ENCODE assay signal across 29 mouse cellular contexts in genomic region chr8:31627708-31628107, GRCm38 (mm10).
A peak's percentile ranks its signal among the peaks of the same experiment; 100 is the strongest.
DNase-seq lines count a peak whose midpoint lies in the region; ATAC-seq and TF ChIP-seq lines count a peak whose summit lies in the region.
"Had no signal": no experiment of that assay in that cellular context is flagged by ENCODE, and none has a peak within 500 bp of the region (broad histone marks: within the 10 kb centered on the region; RNA-seq: fewer than 3 reads in every experiment).

No protein-coding gene starts in this region.

- TF ChIP-seq POLR2A in heart, adult 2 months (IDR thresholded peaks at IDR 0.05; ENCODE audit: insufficient read depth, low read depth, low read length), result no peak

- H3K9me3 ChIP-seq in hindbrain, embryonic 11.5 days (ENCODE audit: control insufficient read depth, low read length), result no peaks in the 10 kb centered on the region
- no peaks in the 10 kb centered on the region for H3K9me3 ChIP-seq in hindbrain, embryonic 16.5 days (ENCODE audit: control insufficient read depth, low read length)
- H3K9me3 ChIP-seq in liver, postnatal 0 days (ENCODE audit: low read length), result no peaks in the 10 kb centered on the region
- H3K9me3 ChIP-seq: forebrain, embryonic 10.5 days; forebrain, embryonic 15.5 days; hindbrain, embryonic 15.5 days; intestine, embryonic 15.5 days; limb, embryonic 10.5 days; limb, embryonic 15.5 days; liver, embryonic 13.5 days; neural tube, embryonic 12.5 days had no signal

- no peak overlapping the region for H3K27ac ChIP-seq in hindbrain, embryonic 11.5 days (ENCODE audit: low read depth, low read length)
- H3K27ac ChIP-seq in hindbrain, embryonic 16.5 days (ENCODE audit: low read depth, low read length), result no peak overlapping the region
- H3K27ac ChIP-seq in liver, postnatal 0 days (ENCODE audit: low read depth), result no peak overlapping the region
- no peak overlapping the region for H3K27ac ChIP-seq in heart, adult 2 months
- H3K27ac ChIP-seq: forebrain, embryonic 10.5 days; forebrain, embryonic 15.5 days; gastrocnemius, adult 2 months; hindbrain, embryonic 15.5 days; intestine, embryonic 15.5 days; kidney, postnatal 0 days; limb, embryonic 10.5 days; limb, embryonic 15.5 days; liver, embryonic 13.5 days; macrophage; neural tube, embryonic 12.5 days had no signal

- no peak for TF ChIP-seq CTCF in liver, postnatal 0 days (IDR thresholded peaks at IDR 0.05; ENCODE audit: low read depth)
- TF ChIP-seq CTCF in heart, adult 2 months (IDR thresholded peaks at IDR 0.05), result no peak

- no peak overlapping the region for H3K4me2 ChIP-seq in hindbrain, embryonic 11.5 days (replicated peaks; ENCODE audit: low read depth, low read length)
- H3K4me2 ChIP-seq in hindbrain, embryonic 16.5 days (ENCODE audit: low read length), result no peak overlapping the region
- no peak overlapping the region for H3K4me2 ChIP-seq in liver, postnatal 0 days (ENCODE audit: low read depth, low read length)
- H3K4me2 ChIP-seq: forebrain, embryonic 15.5 days; hindbrain, embryonic 15.5 days; intestine, embryonic 15.5 days; limb, embryonic 15.5 days; liver, embryonic 13.5 days; neural tube, embryonic 12.5 days had no signal

- H3K4me3 ChIP-seq in hindbrain, embryonic 11.5 days (ENCODE audit: low read depth, low read length), result no peak overlapping the region
- no peak overlapping the region for H3K4me3 ChIP-seq in hindbrain, embryonic 16.5 days (ENCODE audit: low read length)
- H3K4me3 ChIP-seq in liver, postnatal 0 days (ENCODE audit: low read depth, low read length), result no peak overlapping the region
- H3K4me3 ChIP-seq in heart, adult 2 months, result no peak overlapping the region
- H3K4me3 ChIP-seq: forebrain, embryonic 10.5 days; forebrain, embryonic 15.5 days; gastrocnemius, adult 2 months; hindbrain, embryonic 15.5 days; intestine, embryonic 15.5 days; limb, embryonic 10.5 days; limb, embryonic 15.5 days; liver, embryonic 13.5 days; myocyte; neural tube, embryonic 12.5 days had no signal

- peak; percentile 4 for DNase-seq in hindbrain, embryonic 11.5 days (ENCODE audit: low spot score)
- DNase-seq in 3T3-L1 (ENCODE audit: low read depth, low spot score), result peak; percentile 63
- DNase-seq in NIH3T3 (ENCODE audit: low read depth), result peak; percentile 51
- DNase-seq in mesoderm, embryonic 11.5 days (ENCODE audit: low read depth, low spot score), result peak; percentile 13
- DNase-seq in liver, postnatal 0 days, result no peak
- DNase-seq in spleen, postnatal 14 days (ENCODE audit: low spot score in 2 of 2), result no peak
- DNase-seq in heart, adult 2 months, result no peak
- DNase-seq: adrenal gland, adult 8-10 months; cerebellum, adult 11 months; cerebellum, adult 9-10 months; gastrocnemius, adult 2 months; heart, postnatal 14 days; kidney, adult 2 months; layer of hippocampus, postnatal 36 days; liver, embryonic 13.5 days; lung, adult 2 months; lung, postnatal 10 days had no signal

- intact Hi-C loops in heart, adult 2 months (cut with DNase I), result no loop called here

- H3K9ac ChIP-seq in hindbrain, embryonic 11.5 days (ENCODE audit: low read depth, low read length), result no peak overlapping the region
- H3K9ac ChIP-seq in hindbrain, embryonic 16.5 days (ENCODE audit: low read depth, low read length), result no peak overlapping the region
- no peak overlapping the region for H3K9ac ChIP-seq in liver, postnatal 0 days (replicated peaks)
- no peak overlapping the region for H3K9ac ChIP-seq in heart, adult 2 months (ENCODE audit: low read depth, low read length)
- H3K9ac ChIP-seq: forebrain, embryonic 15.5 days; hindbrain, embryonic 15.5 days; intestine, embryonic 15.5 days; limb, embryonic 15.5 days; liver, embryonic 13.5 days; neural tube, embryonic 12.5 days had no signal

- no peaks in the 10 kb centered on the region for H3K79me2 ChIP-seq in heart, adult 2 months (replicated peaks; ENCODE audit: control insufficient read depth, insufficient read depth, low read length)

- no peaks in the 10 kb centered on the region for H3K27me3 ChIP-seq in hindbrain, embryonic 11.5 days (ENCODE audit: control insufficient read depth, insufficient read depth, low read length)
- H3K27me3 ChIP-seq in hindbrain, embryonic 16.5 days (replicated peaks; ENCODE audit: control insufficient read depth, insufficient read depth, low read length), result no peaks in the 10 kb centered on the region
- no peaks in the 10 kb centered on the region for H3K27me3 ChIP-seq in liver, postnatal 0 days (ENCODE audit: insufficient read depth, low read length)
- H3K27me3 ChIP-seq in heart, adult 2 months (ENCODE audit: control insufficient read depth, insufficient read depth, low read length), result no peaks in the 10 kb centered on the region
- H3K27me3 ChIP-seq: CH12.LX; forebrain, embryonic 15.5 days; hindbrain, embryonic 15.5 days; intestine, embryonic 15.5 days; limb, embryonic 15.5 days; liver, embryonic 13.5 days; neural tube, embryonic 12.5 days had no signal

- no peak for ATAC-seq in hindbrain, embryonic 11.5 days (ENCODE audit: low FRiP score)
- no peak for ATAC-seq in hindbrain, embryonic 16.5 days
- ATAC-seq in liver, postnatal 0 days, result no peak
- ATAC-seq: forebrain, embryonic 15.5 days; intestine, embryonic 15.5 days had no signal

- no peaks in the 10 kb centered on the region for H3K36me3 ChIP-seq in hindbrain, embryonic 11.5 days (ENCODE audit: control insufficient read depth, insufficient read depth, low read length)
- H3K36me3 ChIP-seq in hindbrain, embryonic 16.5 days (ENCODE audit: control insufficient read depth, insufficient read depth, low read length), result no peaks in the 10 kb centered on the region
- no peaks in the 10 kb centered on the region for H3K36me3 ChIP-seq in liver, postnatal 0 days (replicated peaks; ENCODE audit: insufficient read depth, low read length)
- no peaks in the 10 kb centered on the region for H3K36me3 ChIP-seq in heart, adult 2 months (ENCODE audit: control insufficient read depth, insufficient read depth, low read length)
- H3K36me3 ChIP-seq: forebrain, embryonic 10.5 days; forebrain, embryonic 15.5 days; hindbrain, embryonic 15.5 days; intestine, embryonic 15.5 days; limb, embryonic 10.5 days; limb, embryonic 15.5 days; liver, embryonic 13.5 days; neural tube, embryonic 12.5 days had no signal

- no peaks in the 10 kb centered on the region for H3K4me1 ChIP-seq in hindbrain, embryonic 11.5 days (replicated peaks; ENCODE audit: control insufficient read depth, insufficient read depth, low read length)
- no peaks in the 10 kb centered on the region for H3K4me1 ChIP-seq in hindbrain, embryonic 16.5 days (ENCODE audit: control insufficient read depth, insufficient read depth, low read depth, low read length)
- no peaks in the 10 kb centered on the region for H3K4me1 ChIP-seq in liver, postnatal 0 days (ENCODE audit: insufficient read depth)
- H3K4me1 ChIP-seq in heart, adult 2 months (ENCODE audit: control insufficient read depth, insufficient read depth, low read length), result no peaks in the 10 kb centered on the region
- H3K4me1 ChIP-seq: forebrain, embryonic 10.5 days; forebrain, embryonic 15.5 days; hindbrain, embryonic 15.5 days; intestine, embryonic 15.5 days; limb, embryonic 10.5 days; limb, embryonic 15.5 days; liver, embryonic 13.5 days; neural tube, embryonic 12.5 days had no signal

- WGBS in hindbrain, embryonic 11.5 days, result 78% methylated on average over 2 of the region's 2 CpGs
- 78% methylated on average over 2 of the region's 2 CpGs for WGBS in hindbrain, embryonic 16.5 days
- 83% methylated on average over 2 of the region's 2 CpGs for WGBS in liver, postnatal 0 days (ENCODE audit: insufficient replicate concordance)
- WGBS in heart, adult 2 months, result 72% methylated on average over 2 of the region's 2 CpGs

- TF ChIP-seq EP300 in liver, postnatal 0 days (IDR thresholded peaks at IDR 0.05; ENCODE audit: low read depth), result no peak
- no peak for TF ChIP-seq EP300 in heart, adult 2 months (IDR thresholded peaks at IDR 0.05; ENCODE audit: insufficient read depth, low read depth, low read length)

Comparison
In these comparisons a context has a peak if more than half of its experiments do, and no peak if none do; other contexts are left out.
1. DNase-seq: peak in hindbrain, embryonic 11.5 days (single experiment), 3T3-L1 (single experiment), NIH3T3 (single experiment) and mesoderm, embryonic 11.5 days (single experiment); none in liver, postnatal 0 days (single experiment), spleen, postnatal 14 days (0 of 2) and heart, adult 2 months (0 of 2).